Mouse (Mus musculus): ENCODE results near the gene Nlrx1. TPM values are rescaled to one million over a fixed set of nuclear protein-coding genes. Genes with fewer than 3 reads are reported as not detected.
A peak's percentile ranks its signal among the peaks of the same experiment; 100 is the strongest.
"Not testable (repeated sequence)": the region's sequence is repeated elsewhere in the genome, so short reads cannot be mapped to it uniquely, and the experiment has no call there.

Nlrx1 gene
- 14.8 to 15.8 TPM (median 15.3 TPM) in 3 replicates for total RNA-seq (2017)

GRCm38 (mm10) chr9:44268432-44268831 is at the start of gene Nlrx1:
Gene Nlrx1 (minus strand): TSS chr9:44268599.
- ATAC-seq (replicated peaks; ENCODE audit: insufficient number of reproducible peaks, low FRiP score, low TSS enrichment, poor library complexity, severe bottlenecking) = peak; percentile 82

- no peak for ATAC-seq (replicated peaks; ENCODE audit: insufficient number of reproducible peaks, low FRiP score, low TSS enrichment, poor library complexity, severe bottlenecking)
These were observed 49.1 kb upstream of the Nlrx1 start for GRCm38 (mm10) chr9:44317452-44317851.

- no peak for ATAC-seq (replicated peaks; ENCODE audit: insufficient number of reproducible peaks, low FRiP score, low TSS enrichment, poor library complexity, severe bottlenecking)
These were observed 46.5 kb upstream of the Nlrx1 start for GRCm38 (mm10) chr9:44314910-44315309.

DNA sequence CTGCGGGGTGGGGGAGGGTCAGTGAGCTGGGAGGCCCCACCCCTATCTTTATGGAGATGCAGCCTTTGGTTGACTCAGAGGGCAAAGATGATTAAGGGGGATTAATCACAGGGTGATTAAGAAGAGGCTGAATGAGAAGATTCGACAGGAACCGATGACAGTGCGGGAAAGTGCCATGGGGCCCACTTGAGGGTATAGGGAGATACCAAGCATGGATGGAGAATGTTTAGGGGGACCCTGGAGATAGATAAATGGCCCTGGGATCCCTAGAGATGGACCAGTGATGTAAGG is 45.8 kb upstream of the Nlrx1 start:
- no peak for ATAC-seq (replicated peaks; ENCODE audit: insufficient number of reproducible peaks, low FRiP score, low TSS enrichment, poor library complexity, severe bottlenecking)

DNA sequence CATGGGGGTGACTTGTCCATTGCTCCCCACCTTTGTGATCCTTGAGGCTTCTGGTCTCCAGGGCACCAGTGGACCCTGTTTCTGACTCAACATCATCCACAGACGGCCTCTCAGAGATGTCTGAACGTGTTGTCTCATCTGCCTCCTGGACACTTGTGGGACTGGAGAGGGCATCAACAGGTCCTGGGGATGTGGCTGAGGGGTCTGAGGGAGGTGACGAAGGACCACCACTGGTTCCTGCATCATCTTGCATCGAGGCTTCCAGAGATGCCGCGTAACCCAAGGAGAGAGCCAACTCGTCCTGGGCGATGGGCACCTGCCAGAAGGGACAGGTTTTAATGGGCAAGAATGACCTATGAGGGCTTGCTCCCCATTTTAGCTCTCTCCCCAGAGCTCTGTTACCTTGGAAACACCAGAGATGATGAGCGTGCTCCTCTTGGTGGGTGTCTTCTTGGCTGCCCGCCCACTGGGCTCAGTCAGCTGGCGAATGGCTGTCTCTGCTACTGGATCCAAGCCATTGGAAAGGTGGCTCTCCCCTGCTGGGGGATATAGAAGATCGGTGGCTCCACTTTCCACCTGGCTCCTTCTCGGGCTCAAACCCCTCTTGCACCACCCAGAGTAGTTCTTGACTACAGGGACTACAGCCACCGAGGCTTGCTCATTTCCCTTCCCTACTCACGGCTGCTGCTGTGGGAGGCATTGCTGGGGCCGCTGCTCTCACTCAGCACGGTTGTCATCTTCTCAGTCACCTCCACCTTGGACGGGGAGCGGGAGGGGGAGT is 45.3 kb upstream of the Nlrx1 start:
- no peak for ATAC-seq (replicated peaks; ENCODE audit: insufficient number of reproducible peaks, low FRiP score, low TSS enrichment, poor library complexity, severe bottlenecking)

DNA sequence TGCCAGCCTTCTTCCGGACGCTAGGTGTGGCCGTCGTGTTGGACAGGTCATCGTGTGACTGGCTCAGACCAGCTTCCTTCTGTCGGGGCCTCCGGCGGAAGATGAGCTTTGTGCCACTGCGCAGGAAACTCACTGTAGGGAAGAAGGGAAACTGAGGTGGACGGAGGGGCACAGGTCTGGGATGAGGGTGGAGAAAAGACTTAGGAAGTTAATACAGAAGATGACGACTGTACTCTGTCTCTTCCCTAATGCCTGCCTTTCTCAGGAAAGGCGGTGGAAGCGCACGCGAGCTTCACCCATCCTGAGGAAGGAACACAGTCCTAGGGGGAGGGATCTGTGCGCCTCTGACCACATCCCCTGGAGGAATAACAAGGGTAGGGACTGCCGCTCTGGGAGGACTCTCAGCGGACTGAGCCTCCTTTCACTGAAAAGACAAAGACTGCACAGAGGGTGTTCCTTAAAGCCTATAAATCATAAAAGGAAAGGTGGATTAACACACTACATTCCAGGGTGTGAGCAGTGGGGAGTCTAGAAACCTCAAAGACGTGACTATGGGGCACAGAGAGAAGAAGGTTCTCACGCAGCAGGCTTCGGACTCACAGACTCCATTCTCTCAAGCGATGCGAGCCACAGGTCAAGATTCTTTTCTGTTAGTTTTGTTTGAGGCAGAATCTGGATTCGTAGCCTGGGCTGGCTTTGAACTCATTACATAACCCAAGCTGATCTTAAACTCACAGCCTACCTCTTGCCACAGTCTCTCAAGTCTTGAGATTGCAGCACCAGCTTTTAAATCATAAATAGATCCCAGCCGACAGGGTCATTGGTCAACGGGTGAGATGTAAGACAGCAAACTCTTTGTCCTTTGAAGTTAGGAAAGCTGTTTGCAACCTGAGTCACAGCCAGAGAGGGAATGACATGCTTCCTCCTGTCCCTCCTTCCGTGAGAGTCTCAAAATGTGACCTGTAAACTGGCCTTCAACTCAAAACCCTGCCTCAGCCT is 43.0 kb upstream of the Nlrx1 start:
- no peak for ATAC-seq (replicated peaks; ENCODE audit: insufficient number of reproducible peaks, low FRiP score, low TSS enrichment, poor library complexity, severe bottlenecking)

GRCm38 (mm10) chr9:44310750-44311135 is 42.3 kb upstream of the Nlrx1 start:
- no peak for ATAC-seq (replicated peaks; ENCODE audit: insufficient number of reproducible peaks, low FRiP score, low TSS enrichment, poor library complexity, severe bottlenecking)

GRCm38 (mm10) chr9:44309756-44310155 is 41.4 kb upstream of the Nlrx1 start:
- no peak for ATAC-seq (replicated peaks; ENCODE audit: insufficient number of reproducible peaks, low FRiP score, low TSS enrichment, poor library complexity, severe bottlenecking)

- no peak for ATAC-seq (replicated peaks; ENCODE audit: insufficient number of reproducible peaks, low FRiP score, low TSS enrichment, poor library complexity, severe bottlenecking)
These were observed 38.8 kb upstream of the Nlrx1 start for GRCm38 (mm10) chr9:44307248-44307647.

GRCm38 (mm10) chr9:44306532-44306931 is 38.1 kb upstream of the Nlrx1 start:
- no peak for ATAC-seq (replicated peaks; ENCODE audit: insufficient number of reproducible peaks, low FRiP score, low TSS enrichment, poor library complexity, severe bottlenecking)

- ATAC-seq (replicated peaks; ENCODE audit: insufficient number of reproducible peaks, low FRiP score, low TSS enrichment, poor library complexity, severe bottlenecking) = peak; percentile 99
These were observed 37.2 kb upstream of the Nlrx1 start, which contains the start of gene Hinfp for GRCm38 (mm10) chr9:44305466-44306079. Gene Hinfp (minus strand): TSS chr9:44305671.

DNA sequence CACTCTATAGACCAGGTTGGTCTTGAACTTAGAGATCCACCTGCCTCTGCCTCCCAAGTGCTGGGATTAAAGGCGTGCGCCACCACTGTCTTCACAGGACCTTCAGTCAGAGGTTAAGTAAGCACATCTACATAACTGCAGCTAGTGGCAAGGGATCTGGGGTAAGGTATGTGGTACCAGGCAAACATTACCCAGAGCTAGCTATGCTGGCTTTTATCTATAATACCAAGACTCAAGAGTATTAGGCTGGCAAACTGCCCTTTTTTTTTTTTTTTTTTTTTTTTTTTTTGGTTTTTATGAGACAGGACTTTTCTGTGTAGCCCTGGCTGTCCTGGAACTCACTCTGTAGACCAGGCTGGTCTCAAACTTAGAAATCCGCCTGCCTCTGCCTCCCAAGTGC is 31.6 kb upstream of the Nlrx1 start:
- ATAC-seq (replicated peaks; ENCODE audit: insufficient number of reproducible peaks, low FRiP score, low TSS enrichment, poor library complexity, severe bottlenecking) = not testable (repeated sequence)

DNA sequence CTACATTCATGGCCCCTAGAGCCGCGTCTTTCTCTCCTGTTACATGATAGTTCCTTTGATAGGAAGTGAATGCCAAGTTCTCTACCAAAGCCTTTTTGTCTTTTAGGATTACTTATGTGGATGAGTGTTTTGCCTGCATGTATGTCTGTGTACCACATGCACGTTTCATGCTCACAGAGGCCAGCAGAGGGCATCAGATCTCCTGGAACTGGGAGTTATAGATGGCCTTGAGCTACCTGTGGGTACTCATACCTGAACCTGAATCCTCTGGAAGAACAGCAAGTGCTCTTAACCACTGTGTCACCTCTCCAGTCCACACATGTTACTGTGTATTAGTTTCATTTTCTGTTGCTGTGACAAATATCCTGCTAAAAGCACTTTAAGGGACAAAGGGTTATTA is 24.1 kb upstream of the Nlrx1 start:
- ATAC-seq (replicated peaks; ENCODE audit: insufficient number of reproducible peaks, low FRiP score, low TSS enrichment, poor library complexity, severe bottlenecking) = no peak

- no peak for ATAC-seq (replicated peaks; ENCODE audit: insufficient number of reproducible peaks, low FRiP score, low TSS enrichment, poor library complexity, severe bottlenecking)
These were observed 20.5 kb upstream of the Nlrx1 start for GRCm38 (mm10) chr9:44288959-44289291.

GRCm38 (mm10) chr9:44288076-44288958 is 19.9 kb upstream of the Nlrx1 start, which contains the start of gene Abcg4:
Gene Abcg4 (minus strand): TSS chr9:44288615.
- ATAC-seq (replicated peaks; ENCODE audit: insufficient number of reproducible peaks, low FRiP score, low TSS enrichment, poor library complexity, severe bottlenecking) = no peak

DNA sequence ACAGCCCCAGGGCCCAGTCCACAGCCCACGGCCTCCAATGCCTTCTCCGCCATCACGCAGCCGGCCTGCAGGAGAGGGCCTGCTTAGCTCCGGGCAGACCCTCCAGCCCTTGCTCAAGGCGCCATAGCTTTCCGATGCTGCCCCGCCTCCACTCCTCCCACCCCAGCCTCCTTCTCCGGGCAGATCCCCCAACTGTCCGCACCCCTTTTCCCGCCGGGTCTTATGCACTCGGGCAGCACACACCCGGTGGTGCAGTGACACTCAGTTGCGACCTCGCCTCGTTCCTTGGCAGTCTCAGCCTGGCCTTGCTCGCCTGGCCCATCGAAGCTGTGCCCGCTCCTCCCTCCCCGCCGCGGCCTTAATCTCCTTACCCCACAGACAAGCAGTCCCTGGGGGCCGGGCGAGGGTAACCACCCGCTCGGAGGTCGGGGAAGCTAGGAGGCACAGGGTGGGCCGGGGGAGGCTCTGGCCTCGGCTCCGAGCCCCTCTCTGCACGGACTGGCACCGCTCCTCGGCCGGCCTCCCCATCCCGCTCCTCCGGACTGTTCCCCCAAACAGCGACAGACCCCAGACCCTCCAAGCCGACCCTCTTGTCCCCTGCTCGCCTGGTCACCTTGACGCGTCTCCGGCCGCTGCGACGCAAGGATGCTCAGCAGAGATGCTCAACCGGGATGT is 19.1 kb upstream of the Nlrx1 start:
- ATAC-seq (replicated peaks; ENCODE audit: insufficient number of reproducible peaks, low FRiP score, low TSS enrichment, poor library complexity, severe bottlenecking) = no peak

GRCm38 (mm10) chr9:44287003-44287400 is 18.6 kb upstream of the Nlrx1 start:
- no peak for ATAC-seq (replicated peaks; ENCODE audit: insufficient number of reproducible peaks, low FRiP score, low TSS enrichment, poor library complexity, severe bottlenecking)

DNA sequence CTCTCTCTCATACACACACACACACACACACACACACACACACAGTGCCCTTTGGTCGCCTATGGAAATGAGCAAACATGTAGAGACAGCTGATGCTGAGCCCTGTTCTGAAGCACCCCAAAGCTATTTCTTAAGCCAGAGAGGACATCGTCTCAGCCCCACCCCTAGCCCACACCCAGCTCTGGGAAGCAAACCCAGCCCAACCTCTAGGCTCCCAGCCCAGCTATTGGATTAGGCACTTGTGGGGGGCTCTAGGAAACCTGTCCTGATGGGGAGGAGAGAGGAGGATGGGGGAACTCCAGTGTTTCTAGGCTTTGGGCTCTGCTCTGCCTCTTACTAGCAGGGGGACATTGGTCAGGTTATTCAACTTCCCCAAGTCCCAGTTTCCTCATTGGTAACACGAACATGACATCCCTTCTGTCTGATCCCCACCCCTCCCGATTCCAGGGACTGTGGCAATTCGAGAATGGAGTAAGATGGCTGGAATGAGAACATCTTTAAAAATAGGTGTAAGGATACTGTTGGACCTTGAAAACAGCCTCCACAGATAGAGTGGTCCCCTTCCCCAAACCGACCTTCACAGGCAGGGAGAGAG is 18.0 kb upstream of the Nlrx1 start:
- ATAC-seq (replicated peaks; ENCODE audit: insufficient number of reproducible peaks, low FRiP score, low TSS enrichment, poor library complexity, severe bottlenecking) = no peak
